In genomic region chr6:72098021-72098655, GRCm38 (mm10) we compare ENCODE assay signal across 7 mouse cellular contexts. TPM values are rescaled to one million over a fixed set of nuclear protein-coding genes. Genes with fewer than 3 reads are reported as not detected.
DNase-seq lines count a peak whose midpoint lies in the region; ATAC-seq lines count a peak whose summit lies in the region.

No protein-coding gene starts in this region.

- WGBS in heart, embryonic 16.5 days = 4% methylated on average over 15 of the region's 15 CpGs
- whole genome bisulfite sequencing in liver, embryonic 11.5 days = 4% methylated on average over 15 of the region's 15 CpGs
- WGBS in stomach, embryonic 14.5 days = 4% methylated on average over 15 of the region's 15 CpGs

- H3K27me3 ChIP-seq in heart, embryonic 16.5 days (ENCODE audit: control insufficient read depth, insufficient read depth, low read length) = no peaks in the 10 kb centered on the region
- H3K27me3 ChIP-seq in liver, embryonic 11.5 days (replicated peaks; ENCODE audit: control insufficient read depth, insufficient read depth, low read length) = no peaks in the 10 kb centered on the region
- no peaks in the 10 kb centered on the region for H3K27me3 ChIP-seq in stomach, embryonic 14.5 days (ENCODE audit: control insufficient read depth, insufficient read depth, low read length)

- no peak; the same call in 1 of the 2 replicates for ATAC-seq in heart, embryonic 16.5 days (replicated peaks; ENCODE audit: extremely low read depth, insufficient read depth, low FRiP score)
- ATAC-seq in liver, embryonic 11.5 days (replicated peaks; ENCODE audit: low FRiP score) = no peak
- ATAC-seq in stomach, embryonic 14.5 days (ENCODE audit: insufficient number of reproducible peaks, insufficient read depth, low FRiP score, low read depth) = no peak

- peaks cover 39% of the 10 kb centered on the region for H3K4me1 ChIP-seq in heart, embryonic 16.5 days (ENCODE audit: control insufficient read depth, insufficient read depth, low read length)
- H3K4me1 ChIP-seq in liver, embryonic 11.5 days (replicated peaks; ENCODE audit: control insufficient read depth, insufficient read depth, low read length) = peaks cover 51% of the 10 kb centered on the region
- H3K4me1 ChIP-seq in stomach, embryonic 14.5 days (ENCODE audit: control insufficient read depth, insufficient read depth, low read length) = peaks cover 19% of the 10 kb centered on the region; the same call in 1 of the 2 replicates

- peak overlapping the region; percentile 86 for H3K27ac ChIP-seq in heart, embryonic 16.5 days (ENCODE audit: low read length)
- H3K27ac ChIP-seq in liver, embryonic 11.5 days (ENCODE audit: low read depth, low read length) = peak overlapping the region; percentile 77
- H3K27ac ChIP-seq in stomach, embryonic 14.5 days (ENCODE audit: low read length) = peak overlapping the region; percentile 59

- H3K9ac ChIP-seq in heart, embryonic 16.5 days (ENCODE audit: low read length) = peak overlapping the region; percentile 94
- H3K9ac ChIP-seq in liver, embryonic 11.5 days (ENCODE audit: low read depth, low read length) = peak overlapping the region; percentile 97
- peak overlapping the region; percentile 80 for H3K9ac ChIP-seq in stomach, embryonic 14.5 days (replicated peaks; ENCODE audit: low read depth, low read length)

- DNase-seq in thymus, postnatal 0 days (ENCODE audit: low spot score) = peak; percentile 18
- DNase-seq in thymus, postnatal 4 days = no peak
- DNase-seq in cerebellum, adult 9-10 months = peak; percentile 68
- no peak for DNase-seq in liver, embryonic 11.5 days (ENCODE audit: low spot score)
- no peak for DNase-seq in urinary bladder, postnatal 36 days (ENCODE audit: low spot score in 2 of 2)

- H3K4me2 ChIP-seq in heart, embryonic 16.5 days (ENCODE audit: low read depth, low read length) = peak overlapping the region; percentile 98
- peak overlapping the region; percentile 77 for H3K4me2 ChIP-seq in liver, embryonic 11.5 days
- H3K4me2 ChIP-seq in stomach, embryonic 14.5 days (replicated peaks; ENCODE audit: low read depth, low read length) = peak overlapping the region; percentile 98

- H3K9me3 ChIP-seq in heart, embryonic 16.5 days (replicated peaks; ENCODE audit: control insufficient read depth, low read length) = no peaks in the 10 kb centered on the region
- no peaks in the 10 kb centered on the region for H3K9me3 ChIP-seq in liver, embryonic 11.5 days (ENCODE audit: control insufficient read depth, low read length)
- H3K9me3 ChIP-seq in stomach, embryonic 14.5 days (ENCODE audit: control insufficient read depth, low read depth, low read length) = no peaks in the 10 kb centered on the region

- H3K36me3 ChIP-seq in heart, embryonic 16.5 days (ENCODE audit: control insufficient read depth, insufficient read depth) = no peaks in the 10 kb centered on the region
- no peaks in the 10 kb centered on the region for H3K36me3 ChIP-seq in liver, embryonic 11.5 days (ENCODE audit: control insufficient read depth, insufficient read depth, low read length)
- H3K36me3 ChIP-seq in stomach, embryonic 14.5 days (ENCODE audit: control insufficient read depth, insufficient read depth, low read length) = no peaks in the 10 kb centered on the region

- peak overlapping the region; percentile 89 for H3K4me3 ChIP-seq in heart, embryonic 16.5 days (ENCODE audit: low read length)
- H3K4me3 ChIP-seq in liver, embryonic 11.5 days (ENCODE audit: low read depth, low read length) = peak overlapping the region; percentile 87
- H3K4me3 ChIP-seq in stomach, embryonic 14.5 days (ENCODE audit: low read depth, low read length) = peak overlapping the region; percentile 79

RNA-seq across cellular contexts. Expression of gene St3gal5, which starts 0.7 kb away (rescaled TPM):
- polyA plus RNA-seq in thymus, postnatal 0 days (2015; fragmentation: Nextera tagmentation; extraction: Ambion mirVana) = 2.6 TPM in 2 replicates
- 36.6 and 44.5 TPM in 2 replicates for polyA plus RNA-seq in heart, embryonic 16.5 days (2015; fragmentation: Nextera tagmentation; extraction: Ambion mirVana)
- 109 and 114 TPM in 2 replicates for polyA plus RNA-seq in liver, embryonic 11.5 days (2014; fragmentation: Nextera tagmentation; extraction: Ambion mirVana)
- 27.0 and 28.3 TPM in 2 replicates for polyA plus RNA-seq in stomach, embryonic 14.5 days (2014; fragmentation: Nextera tagmentation; extraction: Ambion mirVana)

Comparison
In these comparisons a context has a peak if more than half of its experiments do, and no peak if none do; other contexts are left out.
1. DNase-seq: peak in thymus, postnatal 0 days (single experiment) and cerebellum, adult 9-10 months (single experiment); none in thymus, postnatal 4 days (single experiment), liver, embryonic 11.5 days (single experiment) and urinary bladder, postnatal 36 days (0 of 2).
2. Peak in every context shown above with its lines, with median percentiles within 50 percentile points of each other: H3K27ac ChIP-seq, H3K4me2 ChIP-seq, H3K4me3 ChIP-seq and H3K9ac ChIP-seq.